Mouse (Mus musculus) small intestine, adult 10 weeks (tissue): Measurements from ENCODE around the gene Rap1a. TPM values are rescaled to one million over a fixed set of nuclear protein-coding genes. Genes with fewer than 3 reads are reported as not detected.

Experiments
- polyA plus RNA-seq: library from polyadenylated mRNA; stranded (reverse); fragments of 350-450 nt; fragmentation: Illumina TruSeq; extraction: RNeasy Lipid Tissue Mini Kit (QIAGEN cat#74804); gene quantifications from one replicate; pipeline ENCODE4 v1.2.3, GENCODE M21; 2014; ENCODE audit warnings: low replicate concordance

The Rap1a gene
- 567 TPM for polyA plus RNA-seq

DNA sequence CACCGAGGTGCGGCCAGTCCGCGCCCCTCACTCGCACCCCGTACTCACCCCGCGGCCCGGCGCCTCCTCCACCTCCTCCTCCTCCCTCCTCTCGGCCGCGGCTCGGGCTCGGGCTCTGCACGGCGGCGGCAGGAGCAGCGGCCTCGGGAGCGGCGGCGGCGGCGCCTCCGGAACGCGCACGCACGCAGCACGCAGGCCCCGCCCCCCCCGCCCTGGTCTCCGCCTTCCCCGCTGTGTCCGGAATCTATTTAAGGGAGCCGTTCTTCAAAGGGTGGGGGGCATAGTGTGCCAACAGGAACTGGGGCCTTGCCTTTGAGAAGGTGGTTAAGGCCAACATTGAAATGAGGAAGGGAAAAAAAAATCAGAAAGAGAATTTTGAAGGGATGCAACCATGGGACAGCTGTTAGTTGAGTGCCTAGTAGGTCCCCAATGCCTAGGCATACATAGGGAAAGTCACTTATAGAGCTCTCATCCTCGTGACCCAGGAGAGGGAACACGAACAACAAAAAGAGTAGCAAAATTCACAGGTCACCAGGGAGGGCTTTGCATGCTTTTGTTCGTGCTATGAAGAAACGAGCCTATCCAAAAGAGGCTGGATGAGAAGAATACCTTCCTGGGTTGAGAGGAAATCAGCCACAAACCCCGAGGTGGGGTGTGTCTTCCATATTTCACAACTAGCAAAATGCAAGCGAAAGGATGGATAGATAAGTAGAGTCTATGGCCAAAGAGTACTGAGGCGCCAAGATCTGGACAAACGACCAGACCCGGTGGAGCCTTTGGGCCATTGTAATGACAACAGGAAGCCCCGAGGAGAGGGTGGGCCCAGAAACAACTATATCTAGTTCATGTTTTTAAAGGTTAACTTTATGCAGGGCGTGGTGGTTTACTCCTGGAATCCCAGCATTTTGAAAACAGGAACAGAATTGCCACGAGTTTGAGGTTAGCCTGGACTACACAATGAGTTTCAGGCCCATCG lies at the start of gene Rap1a:
Gene Rap1a, minus strand, starts transcription at position 146 of the 976 bp plus-strand sequence.

DNA sequence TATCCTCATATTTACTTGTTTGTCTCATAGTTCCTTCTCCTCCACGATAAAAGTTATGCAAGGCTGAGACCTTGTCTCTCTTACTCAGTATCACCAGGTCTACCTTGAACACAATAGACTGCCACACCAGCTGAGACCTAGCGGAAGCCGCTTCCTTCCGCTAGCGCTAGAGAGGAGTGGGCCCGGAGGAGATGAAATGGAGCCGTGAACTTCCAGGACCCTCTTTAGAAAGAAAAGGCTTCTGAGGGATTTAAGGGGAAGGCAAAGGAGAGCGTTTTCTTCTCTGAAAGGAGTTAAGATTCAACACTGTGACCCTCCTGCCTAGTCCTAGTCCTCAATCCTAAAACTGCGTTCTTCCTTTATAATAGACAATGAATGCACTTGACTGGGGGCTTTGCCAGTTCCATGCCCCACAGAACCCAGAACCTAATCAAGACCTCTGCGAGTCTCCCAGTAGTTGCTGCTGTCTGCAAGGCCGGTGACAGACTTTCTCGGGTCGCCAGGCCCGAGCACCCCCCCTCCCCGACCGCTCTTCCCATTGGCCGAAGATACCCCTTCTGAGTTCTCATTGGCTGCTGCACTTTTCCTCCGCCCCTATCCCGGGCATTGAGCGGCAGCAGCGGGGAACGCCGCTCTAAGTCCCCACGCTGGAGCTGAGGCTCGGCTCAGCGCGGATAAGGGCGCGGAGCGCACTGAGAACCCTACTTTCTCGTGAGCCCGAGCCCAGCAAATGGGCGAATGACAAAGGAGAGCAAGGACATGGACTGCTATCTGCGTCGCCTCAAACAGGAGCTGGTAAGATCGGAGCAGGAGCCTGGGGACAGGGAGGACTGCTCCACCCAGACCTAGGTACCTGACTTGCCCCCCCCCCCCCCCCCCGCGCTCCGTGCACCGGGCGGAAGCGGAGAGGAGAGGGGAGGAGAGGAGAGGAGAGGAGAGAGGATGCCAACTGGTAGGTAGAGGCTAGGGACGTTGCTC lies 96.8 kb downstream of the Rap1a start, which contains the start of gene Inka2:
Gene Inka2, plus strand, starts transcription at position 569 of the 978 bp plus-strand sequence.

DNA sequence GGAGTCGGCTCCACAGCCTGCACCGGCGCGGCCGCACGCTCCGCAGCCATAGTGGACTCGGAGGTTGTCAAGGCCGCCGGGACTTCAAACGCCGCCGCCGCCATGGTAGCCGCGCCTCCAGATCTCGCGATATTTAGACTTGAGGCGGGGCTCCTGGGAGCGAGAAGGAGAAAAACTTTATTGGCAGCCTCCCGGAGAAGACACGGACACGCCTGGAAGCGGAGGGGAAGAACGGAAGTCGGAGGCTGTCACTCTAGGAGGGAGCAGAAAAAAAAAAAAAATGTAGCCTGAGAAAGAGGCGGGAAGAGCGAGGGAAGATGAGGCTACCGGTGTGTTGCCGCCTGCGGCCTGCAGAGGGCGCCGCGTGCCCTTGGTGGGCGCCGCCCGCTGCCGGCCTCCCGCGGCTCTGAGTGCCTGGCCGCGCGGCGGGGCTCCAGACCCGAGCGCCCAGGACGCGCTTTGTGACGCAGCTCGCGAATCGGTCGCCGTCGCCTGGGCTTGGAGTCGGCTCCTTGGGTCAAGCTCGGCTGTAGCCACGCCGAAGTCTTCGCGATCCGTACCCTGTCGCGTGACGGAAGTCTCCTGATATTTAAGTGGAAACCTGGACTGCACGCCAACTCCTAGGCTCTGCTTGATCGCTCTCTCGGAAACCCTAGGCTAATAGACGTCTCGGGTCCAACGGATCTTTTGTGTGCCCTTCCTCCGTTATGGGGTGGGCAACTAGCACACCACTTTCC lies 113.6 kb downstream of the Rap1a start, which contains the start of gene Ddx20:
Gene Ddx20, minus strand, starts transcription at position 251 of the 737 bp plus-strand sequence.

Other genes starting within 250 kb of the Rap1a start
- 18.9 TPM for gene Ddx20, start 113.8 kb downstream of the Rap1a start, polyA plus RNA-seq
- 0.52 TPM for gene Inka2, start 96.7 kb downstream of the Rap1a start, polyA plus RNA-seq
- gene Adora3, start 69.5 kb upstream of the Rap1a start, polyA plus RNA-seq = 0.82 TPM
- gene Tmigd3, start 69.6 kb upstream of the Rap1a start, polyA plus RNA-seq = 0.97 TPM
- 6.8 TPM for gene I830077J02Rik, start 131.3 kb upstream of the Rap1a start, polyA plus RNA-seq
- 29.0 TPM for gene Wdr77, start 158.0 kb upstream of the Rap1a start, polyA plus RNA-seq
- 2,243 TPM for gene Atp5f1, start 158.8 kb upstream of the Rap1a start, polyA plus RNA-seq
- 1.7 TPM for gene Ovgp1, start 172.4 kb upstream of the Rap1a start, polyA plus RNA-seq
- not detected for gene Pifo, start 213.3 kb upstream of the Rap1a start, polyA plus RNA-seq
- not detected for gene Chil5, start 231.5 kb upstream of the Rap1a start, polyA plus RNA-seq